8 mouse cellular contexts compared by ENCODE assay signal in genomic region chr10:69571422-69571821, GRCm38 (mm10).
A peak's percentile ranks its signal among the peaks of the same experiment; 100 is the strongest.
DNase-seq lines count a peak whose midpoint lies in the region; ATAC-seq and TF ChIP-seq lines count a peak whose summit lies in the region.

No protein-coding gene starts in this region.

- H3K4me1 ChIP-seq in heart, adult 2 months (ENCODE audit: control insufficient read depth, insufficient read depth, low read length), result peaks cover 2% of the 10 kb centered on the region
- peaks cover 39% of the 10 kb centered on the region for H3K4me1 ChIP-seq in forebrain, embryonic 14.5 days (ENCODE audit: control insufficient read depth, insufficient read depth, low read length)
- H3K4me1 ChIP-seq in liver, embryonic 13.5 days (replicated peaks), result no peaks in the 10 kb centered on the region

- peak overlapping the region; percentile 47 for H3K4me2 ChIP-seq in forebrain, embryonic 14.5 days (ENCODE audit: low read length)
- H3K4me2 ChIP-seq in liver, embryonic 13.5 days, result peak overlapping the region; percentile 51

- no peaks in the 10 kb centered on the region for H3K79me2 ChIP-seq in heart, adult 2 months (replicated peaks; ENCODE audit: control insufficient read depth, insufficient read depth, low read length)

- no peak for TF ChIP-seq CTCF in heart, adult 2 months (IDR thresholded peaks at IDR 0.05)

- H3K4me3 ChIP-seq in heart, adult 2 months, result peak overlapping the region; percentile 38; the same call in 1 of the 2 replicates
- peak overlapping the region; percentile 13; the same call in 1 of the 2 replicates for H3K4me3 ChIP-seq in forebrain, embryonic 14.5 days (ENCODE audit: low read depth, low read length)
- H3K4me3 ChIP-seq in liver, embryonic 13.5 days (replicated peaks), result peak overlapping the region; percentile 23

- TF ChIP-seq EP300 in heart, adult 2 months (IDR thresholded peaks at IDR 0.05; ENCODE audit: insufficient read depth, low read depth, low read length), result no peak

- H3K36me3 ChIP-seq in heart, adult 2 months (ENCODE audit: control insufficient read depth, insufficient read depth, low read length), result no peaks in the 10 kb centered on the region; the same call in 1 of the 2 replicates
- H3K36me3 ChIP-seq in forebrain, embryonic 14.5 days (ENCODE audit: control insufficient read depth, insufficient read depth, low read length), result no peaks in the 10 kb centered on the region
- H3K36me3 ChIP-seq in liver, embryonic 13.5 days, result no peaks in the 10 kb centered on the region

- H3K27ac ChIP-seq in heart, adult 2 months, result peak overlapping the region; percentile 28; the same call in 1 of the 2 replicates
- no peak overlapping the region for H3K27ac ChIP-seq in forebrain, embryonic 14.5 days (ENCODE audit: low read depth, low read length)
- H3K27ac ChIP-seq in liver, embryonic 13.5 days, result no peak overlapping the region

- TF ChIP-seq POLR2A in heart, adult 2 months (IDR thresholded peaks at IDR 0.05; ENCODE audit: insufficient read depth, low read depth, low read length), result no peak

- H3K27me3 ChIP-seq in heart, adult 2 months (ENCODE audit: control insufficient read depth, insufficient read depth, low read length), result no peaks in the 10 kb centered on the region; the same call in none of the 2 replicates
- H3K27me3 ChIP-seq in forebrain, embryonic 14.5 days (replicated peaks; ENCODE audit: control insufficient read depth, insufficient read depth, low read length), result no peaks in the 10 kb centered on the region
- H3K27me3 ChIP-seq in liver, embryonic 13.5 days, result peaks cover 28% of the 10 kb centered on the region

- ATAC-seq in forebrain, embryonic 14.5 days, result no peak
- no peak for ATAC-seq in liver, embryonic 13.5 days (ENCODE audit: low read depth)

- no peak for DNase-seq in heart, adult 2 months
- DNase-seq in heart, postnatal 14 days, result no peak
- peak; percentile 78 for DNase-seq in Muller cell, postnatal 12 days (ENCODE audit: inconsistent ontology term)
- DNase-seq in forebrain, embryonic 14.5 days (ENCODE audit: low spot score), result no peak
- no peak for DNase-seq in liver, embryonic 13.5 days
- DNase-seq in urinary bladder, postnatal 10 days (ENCODE audit: low spot score), result no peak
- DNase-seq in yolk sac, embryonic 10.5 days (ENCODE audit: low spot score), result no peak
- DNase-seq in thymus, postnatal 25 days, result no peak

- intact Hi-C loops in heart, adult 2 months (cut with DNase I), result loop anchor here (5.0 kb wide), 1 partner anchor 34 kb away; no protein-coding TSS in a partner anchor
- intact Hi-C loops in heart, postnatal 14 days (cut with DNase I), result no loop called here

- WGBS in heart, adult 2 months, result 8% methylated on average over 8 of the region's 8 CpGs
- WGBS in forebrain, embryonic 14.5 days, result under 1% methylated on average over 8 of the region's 8 CpGs
- 3% methylated on average over 8 of the region's 8 CpGs for WGBS in liver, embryonic 13.5 days (ENCODE audit: insufficient replicate concordance)

- H3K9me3 ChIP-seq in forebrain, embryonic 14.5 days (replicated peaks; ENCODE audit: control insufficient read depth, low read length), result no peaks in the 10 kb centered on the region
- no peaks in the 10 kb centered on the region for H3K9me3 ChIP-seq in liver, embryonic 13.5 days (replicated peaks)

- H3K9ac ChIP-seq in heart, adult 2 months (ENCODE audit: low read depth, low read length), result peak overlapping the region; percentile 62
- H3K9ac ChIP-seq in forebrain, embryonic 14.5 days (ENCODE audit: low read length), result peak overlapping the region; percentile 33; the same call in 1 of the 2 replicates
- no peak overlapping the region for H3K9ac ChIP-seq in liver, embryonic 13.5 days
